Mouse (Mus musculus): ENCODE data around the gene Mlec.
"Not testable (repeated sequence)": the region's sequence is repeated elsewhere in the genome, so short reads cannot be mapped to it uniquely, and the experiment has no call there.

Gene Mlec

DNA sequence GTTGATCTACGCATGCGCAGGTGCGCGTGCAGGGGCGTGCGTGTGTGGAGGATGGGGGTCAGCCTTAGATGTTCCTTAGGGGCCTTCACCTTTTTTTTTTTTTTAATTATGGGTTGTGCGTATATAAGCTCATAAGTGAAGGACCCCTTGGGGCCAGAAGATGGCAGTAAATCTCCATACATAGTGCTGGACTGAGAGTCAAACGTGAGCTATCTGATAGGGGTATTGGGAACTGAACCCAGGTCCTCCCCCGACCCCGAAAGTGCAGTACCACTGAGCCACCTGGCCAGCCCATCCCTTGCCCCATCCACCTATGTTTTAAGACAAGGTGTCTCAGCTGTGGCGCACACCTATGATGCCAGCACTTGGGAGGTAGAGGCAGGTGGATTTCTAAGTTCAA lies 21.6 kb upstream of the Mlec start:
- DNase-seq (ENCODE audit: low read depth, low spot score): no peak

DNA sequence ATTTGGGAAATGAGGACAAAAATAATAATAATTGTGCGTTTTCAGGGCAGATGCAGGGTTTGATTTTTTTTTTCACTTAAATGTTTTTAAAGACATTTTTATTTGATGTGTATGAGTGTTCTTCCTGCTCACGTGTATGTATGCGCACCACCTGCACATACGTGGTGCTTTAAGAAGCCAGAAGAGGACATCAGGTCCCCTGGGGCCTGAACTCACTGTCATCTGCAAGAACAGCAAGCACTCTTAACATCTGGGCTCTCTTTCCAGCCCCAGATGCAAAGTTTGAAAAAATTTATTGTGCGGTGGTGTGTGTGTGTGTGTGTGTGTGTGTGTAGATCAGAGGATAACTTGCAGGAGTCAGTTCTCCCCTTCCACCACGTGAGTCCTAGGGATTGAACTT lies 19.9 kb upstream of the Mlec start:
- DNase-seq (ENCODE audit: low read depth, low spot score): no peak

DNA sequence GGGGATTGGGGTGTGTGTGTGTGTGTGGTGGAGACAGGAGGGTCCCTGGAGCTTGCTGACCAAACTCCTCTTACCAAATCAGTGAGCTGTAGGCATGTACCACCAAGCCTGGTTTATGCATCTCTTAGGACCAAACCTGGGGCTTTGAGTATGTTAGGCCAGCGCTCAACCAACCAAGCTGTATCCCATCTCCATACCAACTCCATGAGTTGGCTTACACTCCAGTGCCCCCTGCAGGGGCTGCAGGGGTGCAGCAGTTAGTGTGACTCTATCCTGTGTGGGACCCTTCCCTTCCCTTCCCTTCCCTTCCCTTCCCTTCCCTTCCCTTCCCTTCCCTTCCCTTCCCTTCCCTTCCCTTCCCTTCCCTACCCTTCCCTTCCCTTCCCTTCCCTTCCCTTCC lies 16.6 kb upstream of the Mlec start:
- DNase-seq (ENCODE audit: low read depth, low spot score): no peak

DNA sequence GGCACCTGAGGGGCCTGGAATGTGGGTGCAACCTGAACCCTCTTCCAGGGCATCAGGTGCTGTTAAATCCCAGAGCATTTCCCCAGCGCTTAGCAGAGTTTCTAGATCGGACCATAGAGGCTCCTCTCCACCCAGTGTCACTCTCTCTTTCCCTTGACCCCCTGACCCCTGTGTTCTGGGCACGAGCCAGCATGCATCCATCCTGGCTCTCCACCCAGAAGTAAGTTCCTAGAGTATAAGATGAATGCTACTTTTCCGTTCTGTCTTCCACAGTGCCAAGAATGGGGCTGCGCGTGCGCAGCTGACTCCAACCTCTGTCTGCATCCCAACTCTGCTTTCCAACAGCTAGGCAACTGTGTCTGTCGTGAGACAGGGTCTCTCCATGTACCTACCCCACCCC lies 12.2 kb upstream of the Mlec start:
- DNase-seq (ENCODE audit: low read depth, low spot score): no peak

DNA sequence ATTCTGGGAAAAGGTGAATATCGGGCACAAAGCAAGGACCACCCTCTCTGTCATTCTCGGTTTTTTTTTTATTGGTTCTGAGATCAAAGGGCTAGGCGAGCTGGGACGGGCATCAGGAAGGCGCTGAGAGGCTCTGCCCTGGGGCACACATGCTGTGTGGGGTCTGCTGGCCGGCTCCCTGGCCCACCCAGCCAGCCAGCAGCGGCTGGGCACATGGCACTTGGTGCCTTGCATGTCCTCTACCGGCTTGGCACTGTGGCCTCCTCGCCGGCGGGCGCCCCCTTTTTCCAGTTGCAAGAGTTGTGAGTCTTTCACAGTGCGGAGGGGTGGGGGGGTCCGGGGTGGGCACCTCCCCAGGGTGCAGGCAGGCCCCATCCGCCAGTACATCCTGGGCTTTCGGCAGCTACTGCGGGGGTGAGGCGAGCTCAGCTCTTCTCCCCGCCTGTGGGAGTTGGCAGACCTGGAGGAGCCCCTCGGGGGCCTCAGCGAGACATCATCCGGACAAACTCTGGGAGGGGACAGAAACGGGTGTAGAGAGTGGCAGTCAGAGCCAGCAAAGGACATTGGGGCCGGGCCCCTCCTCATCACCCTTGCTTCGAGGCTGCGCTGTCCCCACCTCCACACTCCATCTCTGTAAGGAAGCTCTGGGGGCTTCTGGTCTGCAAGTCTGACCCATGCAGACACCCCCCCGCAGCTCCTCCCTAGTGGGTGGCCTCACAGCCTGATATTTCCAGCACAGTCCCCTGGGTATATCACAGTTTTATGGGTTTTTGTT lies 10.8 kb upstream of the Mlec start:
- DNase-seq (ENCODE audit: low read depth, low spot score): no peak

DNA sequence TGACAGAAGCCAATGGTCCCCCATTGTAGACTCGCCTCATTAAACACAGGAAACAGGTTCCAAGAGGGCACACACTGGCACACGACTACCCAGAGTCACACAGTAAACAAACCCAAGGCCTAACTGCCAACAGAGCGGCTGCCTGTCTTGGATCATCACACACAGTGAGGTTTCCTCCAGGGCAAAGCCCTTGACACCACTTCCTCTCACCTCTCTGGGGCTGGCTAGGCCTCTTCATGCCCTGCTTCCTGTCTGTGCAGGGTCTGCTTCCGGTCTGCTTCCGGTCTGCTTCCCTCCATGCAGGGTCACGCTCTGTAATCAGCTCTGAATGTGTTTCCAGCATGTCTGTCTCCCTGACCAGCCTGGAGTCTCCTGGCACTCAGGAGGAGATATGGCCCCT lies 9.4 kb upstream of the Mlec start:
- no peak for DNase-seq (ENCODE audit: low read depth, low spot score)

DNA sequence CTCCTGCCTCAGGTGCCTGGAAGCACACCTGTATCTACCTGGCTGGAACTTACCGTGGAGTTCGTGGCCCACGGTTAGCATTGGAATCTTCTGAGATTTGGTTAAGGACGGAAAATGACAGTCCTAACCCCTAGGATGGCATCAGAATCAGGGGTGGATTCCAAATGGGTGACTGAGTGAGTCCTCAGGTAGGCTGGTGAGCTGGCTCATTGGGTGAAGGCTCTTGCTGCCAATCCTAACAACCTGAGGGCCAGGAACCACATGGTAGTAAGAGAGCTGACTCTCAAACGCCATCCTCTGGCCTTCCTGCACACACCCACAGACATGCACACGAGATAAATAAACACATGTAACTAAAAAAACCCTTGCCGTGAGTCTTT lies 8.8 kb upstream of the Mlec start:
- no peak for DNase-seq (ENCODE audit: low read depth, low spot score)

DNA sequence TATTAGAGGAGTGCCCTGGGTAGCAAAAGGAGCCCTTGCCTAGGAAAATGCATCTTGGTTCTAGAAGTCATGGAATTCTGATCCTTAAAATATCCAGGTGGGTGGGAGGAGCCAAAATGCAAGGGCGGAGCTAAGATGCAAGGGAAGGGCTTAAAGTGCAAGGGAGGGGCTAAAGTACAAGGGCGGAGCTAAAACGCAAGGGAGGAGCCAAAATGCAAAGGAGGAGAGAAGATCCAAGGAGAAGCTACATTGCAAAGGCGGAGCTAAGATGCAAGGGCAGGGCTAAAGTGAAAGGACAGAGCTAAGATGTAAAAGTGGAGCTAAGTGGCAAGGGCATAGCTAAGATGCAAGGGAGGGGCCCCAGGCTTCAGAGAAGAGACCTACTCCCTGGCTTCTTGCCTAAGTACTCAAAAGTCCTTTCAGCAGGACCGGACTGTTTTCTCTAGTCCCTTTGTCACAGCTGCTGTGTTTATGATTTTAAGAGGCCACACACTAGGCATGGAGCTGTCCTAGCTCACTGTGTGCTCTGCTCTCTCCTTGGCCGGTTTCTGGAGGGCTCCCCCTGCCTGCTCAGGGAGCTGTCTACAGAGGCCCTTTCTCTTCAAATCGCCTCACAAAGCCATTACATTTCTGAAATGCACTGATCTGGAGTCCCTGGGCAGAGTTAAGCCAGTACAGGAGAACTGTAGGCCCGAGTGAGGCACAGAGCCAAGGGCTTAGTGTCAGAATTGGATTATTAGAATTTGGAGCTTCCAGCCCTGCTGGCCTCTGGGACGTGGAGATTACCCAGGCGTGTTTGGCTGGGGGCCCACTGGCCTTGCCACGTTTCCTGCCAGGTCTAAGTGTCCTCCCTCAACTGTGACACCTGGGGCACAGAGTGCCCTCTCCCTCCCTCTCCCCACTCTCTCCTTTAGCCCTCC lies 8.2 kb upstream of the Mlec start:
- no peak for DNase-seq (ENCODE audit: low read depth, low spot score)

DNA sequence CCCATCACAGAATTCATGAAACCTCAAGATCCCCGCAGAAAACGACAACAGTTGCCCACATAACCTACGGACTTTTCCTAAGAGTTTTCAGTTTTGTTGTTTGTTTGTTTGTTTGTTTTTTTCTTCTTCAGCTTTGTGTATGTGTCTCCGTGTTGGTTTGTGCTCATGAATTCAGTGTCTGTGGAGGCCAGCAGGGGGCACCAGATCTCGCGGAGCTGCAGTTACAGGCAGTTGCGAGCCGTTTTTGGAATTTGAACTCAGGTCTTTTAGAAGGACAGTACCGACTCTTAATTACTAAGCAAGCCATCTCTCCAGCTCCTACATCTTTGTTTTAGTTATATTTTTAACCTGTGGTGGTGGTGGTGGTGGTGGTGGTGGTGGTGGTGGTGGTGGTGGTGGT lies 7.4 kb upstream of the Mlec start:
- no peak for DNase-seq (ENCODE audit: low read depth, low spot score)

DNA sequence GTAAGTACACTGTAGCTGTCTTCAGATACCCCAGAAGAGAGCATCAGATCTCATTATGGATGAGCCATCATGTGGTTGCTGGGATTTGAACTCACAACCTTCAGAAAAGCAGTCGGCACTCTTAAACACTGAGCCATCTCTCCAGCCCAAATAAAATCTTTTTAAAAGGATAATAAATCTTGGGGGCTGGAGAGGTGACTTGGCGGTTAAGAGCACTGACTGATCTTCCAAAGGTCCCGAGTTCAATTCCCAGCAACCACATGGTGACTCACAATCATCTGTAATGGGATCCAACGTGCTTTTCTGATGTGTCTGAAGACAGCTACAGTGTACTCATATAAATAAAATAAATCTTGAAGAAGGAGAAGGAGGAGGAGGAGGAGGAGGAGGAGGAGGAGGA lies 6.5 kb upstream of the Mlec start:
- DNase-seq (ENCODE audit: low read depth, low spot score): not testable (repeated sequence)

DNA sequence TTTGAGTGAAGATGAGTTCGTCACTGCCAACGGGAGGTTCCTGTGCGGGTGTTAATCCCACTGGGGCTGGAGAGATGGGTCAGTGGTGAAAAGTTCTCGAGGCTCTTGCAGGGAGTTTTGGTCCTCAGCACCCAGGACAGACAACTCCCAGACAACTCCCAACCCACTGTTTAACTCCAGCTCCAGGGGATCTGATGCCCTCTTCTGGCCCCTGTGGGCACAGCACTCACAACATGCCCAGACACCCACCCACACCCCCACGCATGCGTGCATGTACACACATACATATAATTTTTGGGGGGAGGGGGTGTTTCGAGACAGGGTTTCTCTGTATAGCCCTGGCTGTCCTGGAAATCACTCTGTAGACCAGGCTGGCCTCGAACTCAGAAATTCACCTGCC lies 5.6 kb upstream of the Mlec start:
- DNase-seq (ENCODE audit: low read depth, low spot score): no peak

DNA sequence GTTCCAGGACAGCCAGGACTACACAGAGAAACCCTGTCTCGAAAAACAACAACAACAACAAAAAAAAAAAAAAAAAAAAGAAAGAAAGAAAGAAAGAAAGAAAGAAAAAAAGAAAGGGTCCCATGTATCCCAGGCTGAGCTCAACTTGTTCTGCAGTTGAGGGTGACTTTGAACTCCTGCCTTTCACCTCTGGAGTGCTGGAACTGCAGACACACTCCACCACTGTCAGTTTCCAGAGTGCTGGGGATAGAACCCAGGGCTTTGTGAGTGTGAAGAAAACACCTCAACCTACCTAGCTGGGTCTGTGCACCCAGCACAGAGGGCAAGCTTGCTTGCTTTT lies 3.9 kb upstream of the Mlec start:
- not testable (repeated sequence) for DNase-seq (ENCODE audit: low read depth, low spot score)

DNA sequence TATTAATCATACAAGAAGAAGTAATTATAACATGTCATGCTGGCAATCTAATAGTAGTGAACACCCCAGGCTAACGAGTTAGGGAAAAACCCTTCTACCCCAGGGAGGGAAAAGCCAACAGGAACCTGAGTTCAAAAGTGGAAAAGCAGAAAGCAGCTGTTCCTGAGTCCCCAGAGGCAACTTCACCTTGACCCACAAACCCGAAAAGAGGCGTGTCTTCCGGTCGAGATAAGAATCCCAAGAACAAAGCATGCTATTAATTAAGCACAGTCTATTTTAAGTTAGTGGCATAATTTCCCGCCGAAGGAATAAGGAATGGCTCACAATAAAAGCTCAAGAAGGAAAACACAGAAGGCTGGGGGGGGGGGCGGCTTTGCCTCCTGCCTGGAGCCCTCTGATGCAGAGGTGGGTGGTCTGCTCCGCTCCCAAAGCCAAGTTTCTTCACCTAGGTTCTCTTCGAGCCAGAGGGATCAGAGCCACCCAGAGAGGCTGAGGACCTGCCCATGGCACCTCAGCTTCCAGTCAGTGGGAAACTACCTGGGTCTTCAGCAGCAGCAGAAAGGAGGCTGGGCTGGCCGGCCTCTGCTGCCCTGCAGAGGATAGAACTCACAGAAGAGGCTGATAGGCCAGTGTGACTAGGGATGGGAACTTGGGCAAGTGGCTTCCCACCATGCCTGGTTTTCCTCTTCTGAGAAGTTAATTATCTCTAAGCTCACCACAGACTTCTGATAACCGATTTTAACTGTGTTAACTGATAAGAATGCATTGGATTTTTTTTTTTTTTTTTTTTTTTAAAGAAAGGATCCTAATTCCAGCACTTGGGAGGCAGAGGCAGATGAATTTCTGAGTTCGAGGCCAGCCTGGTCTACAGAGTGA lies 3.3 kb upstream of the Mlec start:
- DNase-seq (ENCODE audit: low read depth, low spot score): no peak

DNA sequence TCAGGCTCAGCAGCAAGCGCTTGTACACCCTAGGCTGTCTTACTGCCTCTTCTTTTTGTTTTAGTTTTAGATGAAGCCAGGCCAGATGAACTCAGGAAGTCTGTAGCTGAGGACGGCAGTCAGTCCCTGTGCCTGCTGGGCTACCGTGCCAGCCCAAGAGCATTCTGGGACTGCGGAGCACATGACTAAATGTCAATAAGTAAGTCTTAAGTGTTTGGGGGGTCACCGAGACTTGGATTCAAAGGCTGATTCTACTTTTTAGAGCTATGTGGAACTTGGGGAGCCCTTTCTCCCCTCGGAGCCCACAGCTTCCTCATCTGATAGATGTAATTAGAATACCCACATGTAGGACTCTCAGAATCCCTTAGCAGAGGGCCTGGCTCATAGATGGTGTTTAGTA lies 2.7 kb upstream of the Mlec start:
- no peak for DNase-seq (ENCODE audit: low read depth, low spot score)

DNA sequence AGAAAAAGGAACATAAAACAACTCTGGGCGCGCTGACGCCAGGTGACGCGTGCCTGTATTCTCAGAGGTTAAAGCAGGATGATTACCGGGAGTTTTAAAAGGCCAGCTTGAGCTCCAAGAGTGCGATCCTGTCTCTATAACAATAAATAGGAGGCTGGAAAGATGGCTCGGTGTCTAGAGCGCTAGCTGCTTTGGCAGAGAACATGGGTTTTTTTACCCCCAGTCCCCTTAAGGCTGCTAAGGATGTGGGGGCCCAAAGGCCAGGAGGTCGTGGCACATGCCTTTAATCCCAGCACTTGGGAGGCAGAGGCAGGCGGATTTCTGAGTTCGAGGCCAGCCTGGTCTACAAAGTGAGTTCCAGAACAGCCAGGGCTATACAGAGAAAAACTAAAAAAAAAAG lies 1.2 kb upstream of the Mlec start:
- no peak for DNase-seq (ENCODE audit: low read depth, low spot score)

DNA sequence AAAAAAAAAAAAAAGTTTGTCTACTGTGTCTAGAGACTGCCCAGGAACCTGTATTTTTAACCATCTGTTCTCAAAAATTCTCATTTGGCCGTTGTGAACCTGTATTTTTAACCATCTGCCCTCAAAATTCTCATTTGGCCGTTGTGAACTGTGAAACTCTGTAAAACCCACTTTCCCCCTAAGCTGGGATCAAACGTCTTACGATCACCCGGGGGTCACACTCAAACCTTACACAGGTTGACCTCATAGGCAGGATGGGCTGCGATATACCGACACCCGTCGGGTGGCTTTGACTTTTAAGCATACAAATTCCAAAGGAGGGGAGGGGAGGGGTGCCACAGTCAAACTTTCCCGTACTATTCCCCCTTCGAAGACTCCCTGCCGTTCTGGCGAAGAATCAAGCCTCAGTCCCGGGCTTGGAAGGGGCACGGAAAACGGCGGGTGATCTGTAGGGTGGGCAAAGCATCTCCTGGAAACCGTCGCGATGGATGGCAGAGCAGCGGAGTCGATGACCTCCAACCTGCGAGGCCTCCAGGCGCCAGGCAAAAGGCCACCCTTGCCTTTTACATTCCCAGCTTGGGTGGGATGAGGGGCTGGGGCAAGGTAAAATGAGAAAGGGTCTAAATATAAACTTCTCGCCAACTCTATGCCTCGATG lies 918 bp downstream of the Mlec start:
- DNase-seq (ENCODE audit: low read depth, low spot score): no peak

DNA sequence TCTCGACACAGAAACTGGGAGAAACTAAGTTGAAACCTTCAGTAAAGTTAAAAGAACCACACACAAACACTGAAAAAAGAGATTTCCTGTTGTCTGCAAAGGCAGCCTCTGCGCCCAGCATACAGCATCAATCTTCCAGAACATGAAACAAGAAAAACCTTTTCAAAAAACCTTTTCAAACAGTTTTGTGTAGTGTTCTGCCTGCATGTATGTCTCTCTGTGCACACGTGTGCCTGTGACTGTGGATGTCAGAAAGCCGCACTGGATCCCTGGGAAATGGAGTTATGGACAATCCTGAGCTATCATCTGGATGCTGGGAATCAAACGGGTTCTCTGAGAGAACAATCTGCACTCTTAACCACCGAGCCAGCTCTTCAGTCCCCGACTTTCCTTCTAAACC lies 1.6 kb downstream of the Mlec start:
- no peak for DNase-seq (ENCODE audit: low read depth, low spot score)

DNA sequence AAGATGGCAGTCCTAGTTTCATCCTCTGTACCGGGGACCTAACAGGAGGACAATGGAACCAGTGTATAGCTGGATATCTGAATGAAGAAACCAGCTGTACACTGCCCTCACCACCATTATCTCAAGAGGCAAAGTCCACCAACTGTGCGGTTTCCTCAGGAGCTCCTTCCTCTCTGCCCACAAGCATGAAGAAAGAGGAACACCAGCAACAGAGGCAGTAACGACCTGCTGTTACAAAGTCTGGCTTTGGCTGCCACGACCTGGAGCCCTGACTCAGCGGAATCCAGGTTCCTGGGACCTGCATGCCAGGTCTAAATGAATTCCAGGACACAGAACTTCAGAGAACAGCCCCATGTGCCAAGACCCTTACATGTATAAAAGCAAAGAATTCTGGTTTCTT lies 2.1 kb downstream of the Mlec start:
- no peak for DNase-seq (ENCODE audit: low read depth, low spot score)

DNA sequence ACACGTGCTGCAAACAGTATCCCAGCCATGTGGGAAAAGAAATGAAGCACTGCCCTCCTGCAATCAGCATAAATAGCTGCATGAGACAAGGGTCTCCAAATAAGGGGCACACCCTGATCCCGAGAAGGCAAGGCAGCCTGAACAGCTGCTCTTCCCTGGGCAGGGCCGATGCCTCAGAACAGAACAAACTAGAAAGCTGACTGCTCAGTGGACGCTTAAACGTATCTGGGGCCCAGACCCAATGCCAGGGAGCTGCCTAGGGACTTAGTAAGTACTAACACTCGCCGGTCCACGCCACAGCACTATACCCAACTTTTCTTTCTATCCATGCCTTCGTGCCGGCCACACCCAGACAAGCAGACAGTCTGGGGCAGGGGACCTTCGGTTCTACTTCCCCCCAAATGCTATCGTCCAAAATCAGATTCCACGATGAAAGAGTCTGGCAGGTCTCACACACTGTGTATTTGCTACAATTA lies 2.8 kb downstream of the Mlec start:
- no peak for DNase-seq (ENCODE audit: low read depth, low spot score)

DNA sequence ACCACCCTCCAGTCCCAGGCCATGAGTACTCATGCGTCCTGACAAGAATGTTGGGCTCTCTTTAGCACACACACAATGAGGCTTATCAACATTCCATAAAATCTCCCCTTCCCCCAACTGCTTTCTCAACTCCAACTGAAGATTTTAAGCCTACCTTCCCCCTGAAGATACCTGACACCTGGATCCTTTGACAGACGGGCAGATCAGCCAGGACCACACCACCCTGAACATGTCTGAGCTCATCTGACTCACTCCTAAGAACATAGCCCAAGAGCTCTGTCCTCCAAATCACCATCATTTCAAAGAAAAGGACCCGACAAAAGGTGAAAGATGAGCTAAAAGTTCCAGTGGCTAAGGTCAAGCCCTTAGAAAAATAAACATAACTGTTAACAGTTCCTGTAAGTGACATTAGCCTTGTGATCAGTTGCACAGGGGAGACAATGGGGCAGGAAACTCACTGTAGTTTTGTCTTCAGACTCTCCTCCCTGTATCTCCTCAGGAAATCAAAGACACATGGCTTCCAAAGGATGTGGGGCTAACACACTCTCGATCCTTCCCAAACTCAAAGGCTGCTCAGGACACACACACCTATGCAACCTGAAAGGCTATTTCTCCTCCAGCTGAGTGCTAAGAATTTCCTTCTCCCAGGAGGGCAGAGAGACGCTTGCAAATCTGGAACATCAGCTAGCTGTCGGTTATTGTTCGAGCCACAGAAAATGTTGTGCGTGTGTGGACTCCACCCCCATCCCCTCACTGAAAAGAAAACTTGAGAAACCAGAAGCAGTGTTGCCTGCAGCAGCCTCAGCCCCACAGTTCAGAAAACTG lies 5.6 kb downstream of the Mlec start:
- no peak for DNase-seq (ENCODE audit: low read depth, low spot score)

DNA sequence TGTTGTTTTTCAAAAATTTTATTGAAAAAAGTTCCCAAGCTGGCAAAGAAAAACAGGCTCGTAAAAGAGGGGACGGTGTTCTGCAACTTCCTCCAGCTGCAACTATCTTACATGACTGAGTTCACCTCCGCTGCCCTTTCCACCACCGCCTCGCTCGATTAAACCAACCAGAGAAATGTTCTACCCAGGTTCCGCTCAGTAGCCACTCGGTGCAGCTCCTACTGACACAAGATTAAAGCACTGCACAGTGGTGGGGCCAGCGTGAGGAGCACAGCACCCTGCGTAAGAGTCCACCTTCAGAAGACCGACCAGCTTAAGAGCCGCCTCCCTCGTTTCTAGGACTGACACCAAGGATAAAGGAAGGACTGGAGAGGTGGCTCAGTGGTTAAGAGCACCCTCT lies 6.5 kb downstream of the Mlec start:
- DNase-seq (ENCODE audit: low read depth, low spot score): no peak
